Mouse (Mus musculus) embryonic fibroblast, embryonic 13.5 days (primary cell): ENCODE data around the gene Erc2. TPM values are rescaled to one million over a fixed set of nuclear protein-coding genes. Genes with fewer than 3 reads are reported as not detected.

Source experiments
- H3K27ac ChIP-seq: 2 replicates; pipeline ENCODE4 v1.5.1; 2012; ENCODE audit warnings: low read length, control low read depth, inconsistent platforms; ENCODE audit not compliant: insufficient read depth
- H3K4me1 ChIP-seq: 2 replicates; pipeline ENCODE4 v1.6.1; 2011; ENCODE audit warnings: low read length; ENCODE audit not compliant: control insufficient read depth, insufficient read depth
- H3K4me3 ChIP-seq: 2 replicates; pipeline ENCODE4 v1.5.1; 2011; ENCODE audit warnings: mild to moderate bottlenecking, control low read depth, low read length; ENCODE audit not compliant: insufficient read depth
- CTCF ChIP-seq: IDR thresholded peaks from 2 replicates; pipeline ENCODE4 v1.5.1; 2011; ENCODE audit warnings: mild to moderate bottlenecking, control low read depth, low read length, moderate library complexity, borderline replicate concordance; ENCODE audit not compliant: insufficient read depth
- POLR2A ChIP-seq: IDR thresholded peaks from 2 replicates; pipeline ENCODE4 v1.6.1; 2011; ENCODE audit warnings: low read depth, mild to moderate bottlenecking, control low read depth, low read length, moderate library complexity
- polyA plus RNA-seq: library from polyadenylated mRNA; stranded (reverse); fragments of >200 nt; gene quantifications from 2 replicates; pipeline ENCODE4 v1.2.4, GENCODE M21; 2011; ENCODE audit warnings: low read depth; ENCODE audit not compliant: missing spikeins, insufficient read length

Erc2 gene
- polyA plus RNA-seq, 1 experiment = 4.4 TPM

DNA sequence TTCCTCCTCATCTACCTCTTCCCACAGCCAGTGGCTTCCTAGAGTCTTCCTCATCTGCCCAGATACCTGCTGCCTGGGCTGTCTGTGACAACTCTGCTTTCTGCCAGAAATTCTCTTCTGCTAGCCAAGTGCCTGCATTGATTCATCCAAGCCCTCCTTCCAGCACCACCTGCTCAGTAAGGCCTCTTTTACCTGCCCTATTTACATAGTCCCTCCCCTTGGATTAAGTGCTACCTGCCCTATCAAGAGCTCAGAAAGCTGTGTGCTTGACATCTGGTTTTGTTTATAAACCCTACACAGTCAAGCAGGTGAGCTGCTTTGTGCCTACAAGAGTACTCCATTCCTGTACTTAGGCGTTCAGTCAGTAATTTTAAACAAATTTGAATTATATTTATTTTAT lies 787.2 kb downstream of the Erc2 start:
- no peak for TF ChIP-seq CTCF
- no peak for TF ChIP-seq POLR2A
- Histone ChIP-seq H3K27ac (no peak overlapping the region), H3K4me1 (peaks cover 10% of the 10 kb centered on the region), H3K4me3 (no peak overlapping the region)

DNA sequence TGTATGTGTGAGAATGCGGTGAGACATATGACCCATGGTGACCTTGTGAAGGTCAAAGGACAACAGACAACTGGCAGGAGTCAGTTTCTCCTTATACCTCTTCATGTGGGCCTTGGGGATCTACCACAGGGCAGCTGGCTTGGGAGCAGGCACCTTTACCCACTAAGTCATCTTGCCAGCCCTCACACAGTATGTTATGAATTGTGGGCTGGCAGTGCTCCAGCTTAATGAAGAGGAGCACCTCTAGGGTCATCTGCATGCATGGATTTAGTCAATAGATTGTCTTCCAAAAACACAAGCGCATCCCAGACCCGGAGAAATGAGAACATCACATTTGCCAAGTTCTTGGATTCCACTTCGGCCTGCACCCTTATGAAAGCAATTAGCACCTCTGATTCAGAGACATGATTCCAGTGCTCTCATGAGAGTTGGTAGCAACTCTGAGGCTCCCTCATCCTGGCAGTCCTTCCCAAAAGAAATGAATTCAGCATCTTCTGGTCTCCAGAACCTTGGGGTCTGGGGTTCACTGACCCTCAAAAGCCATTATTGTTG lies 787.6 kb downstream of the Erc2 start:
- no peak overlapping the region for H3K27ac ChIP-seq

GRCm38 (mm10) chr14:28410789-28411225 lies 788.6 kb downstream of the Erc2 start:
- TF ChIP-seq POLR2A = no peak
- TF ChIP-seq CTCF = no peak
- no peak overlapping the region for H3K27ac ChIP-seq
- no peak overlapping the region for H3K4me3 ChIP-seq
- peaks cover 10% of the 10 kb centered on the region for H3K4me1 ChIP-seq

More for the DNA sequence above, 787.6 kb downstream of the Erc2 start:
- Histone ChIP-seq H3K4me1 (peaks cover 10% of the 10 kb centered on the region), H3K4me3 (no peak overlapping the region)
- TF ChIP-seq POLR2A = no peak
- TF ChIP-seq CTCF = no peak

DNA sequence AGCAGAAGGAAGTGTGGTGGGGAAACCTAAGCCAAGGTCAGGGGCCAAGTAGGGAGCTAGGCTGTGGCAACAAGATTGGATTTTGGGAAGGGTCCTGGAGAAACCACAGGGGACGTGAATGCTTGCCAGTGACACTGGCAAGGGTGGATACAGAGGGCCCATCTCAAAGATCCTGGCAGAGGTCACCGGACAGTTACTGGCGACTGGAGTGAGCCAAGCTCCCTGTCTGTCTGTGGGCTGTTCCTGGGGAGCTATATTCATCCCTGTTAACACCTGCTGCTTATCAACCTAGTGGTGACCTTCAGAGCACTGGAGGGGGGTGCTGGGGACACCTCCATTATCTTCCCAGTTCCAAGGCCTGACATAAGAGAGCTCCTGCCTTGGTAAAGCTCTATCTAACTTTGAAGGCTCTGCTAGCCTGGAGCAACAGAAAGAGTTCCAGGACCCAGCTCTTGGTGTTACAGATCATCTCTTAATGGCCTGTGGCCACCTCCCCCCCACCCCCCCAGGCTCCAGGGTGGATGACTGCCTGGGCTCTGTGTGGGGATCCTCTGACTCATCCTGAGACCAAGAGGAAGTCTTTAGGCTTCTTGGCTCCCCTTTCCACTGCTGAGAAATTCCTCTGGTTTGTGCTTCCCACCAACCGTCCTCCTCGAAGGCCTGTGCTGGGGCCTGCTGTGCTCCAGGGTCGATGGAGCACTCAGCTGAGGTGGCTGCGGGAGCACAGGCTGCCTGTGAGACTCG lies 790.2 kb downstream of the Erc2 start:
- H3K27ac ChIP-seq = no peak overlapping the region
- H3K4me3 ChIP-seq = no peak overlapping the region
- TF ChIP-seq CTCF = no peak
- no peak for TF ChIP-seq POLR2A
- peaks cover 10% of the 10 kb centered on the region for H3K4me1 ChIP-seq

GRCm38 (mm10) chr14:28413516-28413915 lies 791.3 kb downstream of the Erc2 start:
- H3K4me3 ChIP-seq = no peak overlapping the region
- H3K27ac ChIP-seq = peak overlapping the region; percentile 3; the same call in 1 of the 2 replicates
- TF ChIP-seq CTCF (no peak), POLR2A (no peak)
- peaks cover 10% of the 10 kb centered on the region for H3K4me1 ChIP-seq

GRCm38 (mm10) chr14:28417019-28417418 lies 794.8 kb downstream of the Erc2 start:
- Histone ChIP-seq H3K27ac (no peak overlapping the region), H3K4me3 (no peak overlapping the region), H3K4me1 (no peaks in the 10 kb centered on the region; the same call in 1 of the 2 replicates)
- TF ChIP-seq POLR2A = no peak

DNA sequence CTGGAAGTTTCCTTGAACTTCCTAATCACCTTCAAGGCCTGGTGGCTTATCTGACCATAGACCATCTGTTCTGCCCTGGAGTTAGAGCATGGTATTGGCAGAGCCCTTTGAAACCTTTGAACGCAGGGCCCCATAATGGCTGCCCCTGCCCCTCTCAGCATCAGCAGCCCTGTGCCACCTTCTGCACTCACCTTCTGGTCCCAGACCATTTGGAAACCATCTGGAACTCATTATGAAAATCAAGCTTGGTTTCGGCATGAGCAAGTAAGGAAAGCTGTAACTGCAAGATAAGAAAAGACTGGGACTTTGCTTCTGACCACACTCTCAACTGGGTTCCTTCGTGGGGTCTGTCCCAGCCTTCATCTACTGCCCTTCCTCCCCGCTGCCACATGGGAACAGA lies 796.3 kb downstream of the Erc2 start:
- TF ChIP-seq POLR2A (no peak), CTCF (no peak)
- Histone ChIP-seq H3K27ac (no peak overlapping the region), H3K4me3 (no peak overlapping the region), H3K4me1 (no peaks in the 10 kb centered on the region; the same call in 1 of the 2 replicates)

GRCm38 (mm10) chr14:28419188-28419587 lies 797.0 kb downstream of the Erc2 start:
- Histone ChIP-seq H3K4me3 (no peak overlapping the region), H3K27ac (no peak overlapping the region), H3K4me1 (no peaks in the 10 kb centered on the region; the same call in 1 of the 2 replicates)
- TF ChIP-seq POLR2A (no peak), CTCF (no peak)

- no peaks in the 10 kb centered on the region; the same call in 1 of the 2 replicates for H3K4me1 ChIP-seq
- TF ChIP-seq CTCF (no peak), POLR2A (no peak)
- no peak overlapping the region for H3K27ac ChIP-seq
- no peak overlapping the region for H3K4me3 ChIP-seq
These were observed 798.4 kb downstream of the Erc2 start for GRCm38 (mm10) chr14:28420596-28420995.

DNA sequence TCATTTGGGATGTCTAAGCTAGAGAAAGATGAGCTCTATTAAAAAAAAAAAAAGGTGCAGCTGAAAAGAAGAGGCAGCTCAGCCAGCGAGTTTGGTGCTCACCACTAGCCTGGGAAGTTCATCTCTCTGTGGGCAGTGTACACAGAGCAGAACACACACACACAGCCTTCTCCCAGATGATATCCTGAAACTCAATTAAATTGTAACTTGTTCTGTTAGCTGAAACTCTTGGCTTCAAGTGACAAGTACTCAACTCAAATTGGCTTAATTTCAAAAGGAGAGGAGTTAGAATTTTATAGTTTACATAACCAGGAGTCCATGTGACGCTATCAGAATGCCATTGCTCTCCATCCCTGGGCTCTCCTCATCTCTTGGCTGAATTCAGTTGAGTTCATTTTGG lies 804.4 kb downstream of the Erc2 start:
- Histone ChIP-seq H3K27ac (0 out of 2 replicates have a peak overlapping the region, but pooled peaks have one; percentile 25), H3K4me3 (no peak overlapping the region), H3K4me1 (peaks cover 3% of the 10 kb centered on the region; the same call in 1 of the 2 replicates)
- no peak for TF ChIP-seq POLR2A
